Mouse (Mus musculus) midbrain, embryonic 14.5 days (tissue): Measurements from ENCODE around the gene Runx1. TPM values are rescaled to one million over a fixed set of nuclear protein-coding genes. Genes with fewer than 3 reads are reported as not detected.
A peak's percentile ranks its signal among the peaks of the same experiment; 100 is the strongest.

Experiments
- ATAC-seq: fragments of 200-750 bp; cut with Nextera tagmentation; 2 replicates; pipeline ENCODE4 v1.8.0; 2017; ENCODE audit warnings: moderate number of reproducible peaks, moderate library complexity; ENCODE audit not compliant: low FRiP score, low TSS enrichment
- DNase-seq: peaks from one replicate; pipeline ENCODE4 v3.0.0-alpha.2; 2015
- H3K27ac ChIP-seq: fragments of 300-500 bp; sonication (generic); replicated peaks from 2 replicates; pipeline ENCODE4 v1.5.1; 2014; ENCODE audit warnings: mild to moderate bottlenecking, low read depth, low read length, moderate library complexity
- H3K27me3 ChIP-seq: fragments of 300-500 bp; sonication (generic); 2 replicates; pipeline ENCODE4 v1.6.1; 2014; ENCODE audit warnings: low read length, control low read depth, mixed read lengths; ENCODE audit not compliant: control insufficient read depth, insufficient read depth
- H3K36me3 ChIP-seq: fragments of 300-500 bp; sonication (generic); 2 replicates; pipeline ENCODE4 v1.6.1; 2014; ENCODE audit warnings: low read length, control low read depth; ENCODE audit not compliant: control insufficient read depth, insufficient read depth
- H3K4me1 ChIP-seq: fragments of 300-500 bp; sonication (generic); 2 replicates; pipeline ENCODE4 v1.6.1; 2014; ENCODE audit warnings: mild to moderate bottlenecking, antibody characterized with exemption, low read length, control low read depth; ENCODE audit not compliant: control insufficient read depth, insufficient read depth
- H3K4me2 ChIP-seq: fragments of 300-500 bp; sonication (generic); 2 replicates; pipeline ENCODE4 v1.6.1; 2014; ENCODE audit warnings: mild to moderate bottlenecking, low read length, moderate library complexity
- H3K4me3 ChIP-seq: fragments of 300-500 bp; sonication (generic); replicated peaks from 2 replicates; pipeline ENCODE4 v1.5.1; 2014; ENCODE audit warnings: low read depth, low read length
- H3K9ac ChIP-seq: fragments of 300-500 bp; sonication (generic); replicated peaks from 2 replicates; pipeline ENCODE4 v1.6.1; 2014; ENCODE audit warnings: mild to moderate bottlenecking, low read length, moderate library complexity
- H3K9me3 ChIP-seq: fragments of 300-500 bp; sonication (generic); 2 replicates; pipeline ENCODE4 v1.6.1; 2016; ENCODE audit warnings: low read length, control low read depth, mixed read lengths; ENCODE audit not compliant: control insufficient read depth
- WGBS: fragments of 180-500 bp; shearing (Covaris S2); extraction: QIAGEN DNeasy Blood & Tissue Kit; methylation state at CpG from one replicate; pipeline ENCODE4 v1.1.7; 2014; 5-methylcytosine and 5-hydroxymethylcytosine counted together
- polyA plus RNA-seq: library from polyadenylated mRNA; unstranded; fragments of >200 nt; fragmentation: Nextera tagmentation; extraction: Ambion mirVana; gene quantifications from 2 replicates; pipeline ENCODE4 v1.2.1, GENCODE M21; 2014

Gene Runx1
- polyA plus RNA-seq, 1 experiment from 2014 or later, result 0.76 TPM

GRCm38 (mm10) chr16:92831341-92831740 is 5.4 kb upstream of the Runx1 start:
- no peaks in the 10 kb centered on the region for H3K9me3 ChIP-seq
- ATAC-seq, result no peak
- DNase-seq, result no peak
- H3K4me3 ChIP-seq, result no peak overlapping the region
- 89% methylated on average over 2 of the region's 2 CpGs for WGBS
- no peak overlapping the region for H3K27ac ChIP-seq
- H3K36me3 ChIP-seq, result no peaks in the 10 kb centered on the region
- H3K4me1 ChIP-seq, result peaks cover 8% of the 10 kb centered on the region
- no peak overlapping the region for H3K9ac ChIP-seq
- H3K4me2 ChIP-seq, result no peak overlapping the region
- peaks cover 3% of the 10 kb centered on the region; the same call in 1 of the 2 replicates for H3K27me3 ChIP-seq

- Histone ChIP-seq H3K36me3 (no peaks in the 10 kb centered on the region), H3K4me2 (no peak overlapping the region), H3K27ac (no peak overlapping the region), H3K9ac (0 out of 2 replicates have a peak overlapping the region, but pooled peaks have one; percentile 6), H3K4me3 (no peak overlapping the region), H3K4me1 (peaks cover 8% of the 10 kb centered on the region), H3K27me3 (peaks cover 3% of the 10 kb centered on the region; the same call in 1 of the 2 replicates), H3K9me3 (no peaks in the 10 kb centered on the region)
- 31% methylated on average over 14 of the region's 14 CpGs for WGBS
- ATAC-seq, result no peak
- DNase-seq, result no peak
Measured at GRCm38 (mm10) chr16:92830479-92830878, 4.5 kb upstream of the Runx1 start.

- Histone ChIP-seq H3K4me2 (no peak overlapping the region), H3K36me3 (no peaks in the 10 kb centered on the region), H3K4me3 (no peak overlapping the region), H3K27me3 (peaks cover 3% of the 10 kb centered on the region; the same call in 1 of the 2 replicates), H3K4me1 (peaks cover 8% of the 10 kb centered on the region), H3K9me3 (no peaks in the 10 kb centered on the region), H3K9ac (no peak overlapping the region), H3K27ac (no peak overlapping the region)
- no peak for DNase-seq
- no peak for ATAC-seq
- WGBS, result 36% methylated on average over 8 of the region's 8 CpGs
Measured at GRCm38 (mm10) chr16:92828308-92828862, 2.4 kb upstream of the Runx1 start.

- Histone ChIP-seq H3K4me1 (peaks cover 8% of the 10 kb centered on the region), H3K4me3 (no peak overlapping the region), H3K36me3 (no peaks in the 10 kb centered on the region), H3K9ac (no peak overlapping the region), H3K9me3 (no peaks in the 10 kb centered on the region), H3K27me3 (peaks cover 3% of the 10 kb centered on the region; the same call in 1 of the 2 replicates), H3K4me2 (no peak overlapping the region), H3K27ac (no peak overlapping the region)
- 48% methylated on average over 7 of the region's 7 CpGs for WGBS
- ATAC-seq, result no peak
- peak; percentile 33 for DNase-seq
Measured at GRCm38 (mm10) chr16:92827663-92828307, 1.8 kb upstream of the Runx1 start.

GRCm38 (mm10) chr16:92826683-92827082 is 734 bp upstream of the Runx1 start:
- Histone ChIP-seq H3K27me3 (peaks cover 3% of the 10 kb centered on the region; the same call in 1 of the 2 replicates), H3K9ac (no peak overlapping the region), H3K4me2 (no peak overlapping the region), H3K9me3 (no peaks in the 10 kb centered on the region), H3K4me1 (peaks cover 8% of the 10 kb centered on the region), H3K4me3 (no peak overlapping the region), H3K27ac (no peak overlapping the region), H3K36me3 (no peaks in the 10 kb centered on the region)
- ATAC-seq (no peak), DNase-seq (no peak)
- 93% methylated on average over 6 of the region's 6 CpGs for WGBS

GRCm38 (mm10) chr16:92825204-92825843 is 625 bp downstream of the Runx1 start:
- DNase-seq (no peak), ATAC-seq (no peak)
- no peaks in the 10 kb centered on the region for H3K9me3 ChIP-seq
- no peak overlapping the region for H3K9ac ChIP-seq
- WGBS, result 86% methylated on average over 18 of the region's 18 CpGs
- peaks cover 8% of the 10 kb centered on the region for H3K4me1 ChIP-seq
- H3K4me3 ChIP-seq, result no peak overlapping the region
- H3K36me3 ChIP-seq, result no peaks in the 10 kb centered on the region
- no peak overlapping the region for H3K4me2 ChIP-seq
- peaks cover 3% of the 10 kb centered on the region; the same call in 1 of the 2 replicates for H3K27me3 ChIP-seq
- no peak overlapping the region for H3K27ac ChIP-seq

- WGBS, result 93% methylated on average over 9 of the region's 9 CpGs
- Histone ChIP-seq H3K4me1 (peaks cover 8% of the 10 kb centered on the region; the same call in 1 of the 2 replicates), H3K36me3 (no peaks in the 10 kb centered on the region), H3K9ac (no peak overlapping the region), H3K27ac (no peak overlapping the region), H3K4me2 (no peak overlapping the region), H3K27me3 (peaks cover 3% of the 10 kb centered on the region; the same call in 1 of the 2 replicates), H3K4me3 (no peak overlapping the region), H3K9me3 (no peaks in the 10 kb centered on the region)
- no peak for DNase-seq
- ATAC-seq, result no peak
Measured at GRCm38 (mm10) chr16:92824723-92825203, 1.2 kb downstream of the Runx1 start.

- H3K27ac ChIP-seq, result no peak overlapping the region
- no peaks in the 10 kb centered on the region for H3K9me3 ChIP-seq
- H3K4me1 ChIP-seq, result peaks cover 8% of the 10 kb centered on the region; the same call in 1 of the 2 replicates
- H3K4me3 ChIP-seq, result no peak overlapping the region
- H3K27me3 ChIP-seq, result peaks cover 3% of the 10 kb centered on the region; the same call in 1 of the 2 replicates
- DNase-seq (no peak), ATAC-seq (no peak)
- 69% methylated on average over 6 of the region's 6 CpGs for WGBS
- no peak overlapping the region for H3K4me2 ChIP-seq
- H3K36me3 ChIP-seq, result no peaks in the 10 kb centered on the region
- H3K9ac ChIP-seq, result no peak overlapping the region
Measured at GRCm38 (mm10) chr16:92824003-92824722, 1.8 kb downstream of the Runx1 start.
